Mouse (Mus musculus): ENCODE measurements at regions not wholly inside any gene's neighbourhood (a gene's known extent, or its start where the extent isn't known, plus 50 kb on each side); places are given as distances from the start of the nearest gene placed in this dataset.
"Not testable (repeated sequence)": the region's sequence is repeated elsewhere in the genome, so short reads cannot be mapped to it uniquely, and the experiment has no call there.

DNA sequence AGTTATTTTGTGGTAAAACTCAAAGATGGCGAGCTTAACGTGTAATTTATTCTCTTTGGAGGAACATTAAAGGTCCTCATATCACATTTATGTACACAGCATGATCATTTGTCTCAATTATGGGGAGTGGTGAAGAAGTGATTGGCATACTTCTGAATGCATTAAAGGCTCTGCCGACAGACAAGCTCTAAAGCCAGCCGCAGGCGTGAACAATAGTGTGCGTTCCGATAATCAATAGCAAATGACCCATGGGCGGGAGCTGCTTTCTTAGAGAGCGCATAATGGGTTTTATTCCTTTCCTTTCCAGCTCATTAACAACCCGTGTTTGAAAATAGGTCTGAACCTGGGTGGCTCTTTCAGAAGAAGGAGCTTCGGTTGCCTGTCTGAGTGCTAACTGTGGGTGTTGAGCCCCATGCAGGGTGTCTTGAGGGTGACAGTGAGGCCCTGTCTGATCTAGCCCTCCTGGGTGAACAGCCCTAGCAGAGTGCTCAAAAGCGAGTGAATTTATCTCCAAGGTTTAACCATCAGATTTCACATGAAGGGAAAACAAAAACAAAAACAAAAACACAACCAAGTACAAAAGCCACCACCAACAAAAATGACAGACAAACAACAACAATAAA lies 210.5 kb downstream of the Zfp619 start:
- DNase-seq (ENCODE audit: low read depth) = no peak

DNA sequence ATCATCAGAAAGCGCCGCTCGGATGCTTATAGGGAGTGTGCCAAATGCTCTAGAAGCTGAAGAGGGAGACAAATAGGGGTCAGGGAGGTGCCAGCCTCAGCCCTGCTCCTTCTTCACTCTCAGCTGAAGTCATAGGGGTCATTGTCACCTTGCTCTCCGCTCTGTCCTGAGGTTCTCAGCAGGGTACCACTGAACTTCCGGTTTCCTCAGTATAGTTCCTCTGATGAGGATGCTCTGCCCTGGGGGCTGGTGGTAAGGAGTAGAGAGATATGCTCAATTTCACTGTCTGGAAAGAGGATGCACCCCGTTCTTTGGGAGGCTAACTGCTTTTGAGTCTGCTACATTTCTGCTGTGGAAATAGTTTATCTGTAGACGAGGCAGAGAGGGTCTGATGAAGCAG lies 211.4 kb downstream of the Zfp619 start:
- no peak for DNase-seq (ENCODE audit: low read depth)

DNA sequence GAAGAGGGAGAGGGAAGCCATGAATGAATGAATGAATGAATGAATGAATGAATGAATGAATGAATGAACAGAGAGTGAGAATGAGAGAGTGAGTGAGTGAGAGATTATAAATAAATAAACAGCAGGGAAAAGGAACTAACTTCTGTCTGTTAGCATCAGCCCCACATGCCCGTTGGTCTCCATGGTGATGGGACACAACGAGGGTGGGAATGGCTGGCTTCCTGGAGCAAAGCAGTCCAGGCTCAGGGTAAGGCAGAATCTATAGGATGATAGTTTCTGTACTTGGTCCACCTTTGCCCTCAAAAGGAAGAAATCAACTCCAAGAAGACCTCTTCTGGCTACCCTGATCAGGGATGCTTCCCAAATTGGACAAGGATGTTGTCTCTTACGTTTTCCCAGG lies 212.2 kb downstream of the Zfp619 start:
- no peak for DNase-seq (ENCODE audit: low read depth)

DNA sequence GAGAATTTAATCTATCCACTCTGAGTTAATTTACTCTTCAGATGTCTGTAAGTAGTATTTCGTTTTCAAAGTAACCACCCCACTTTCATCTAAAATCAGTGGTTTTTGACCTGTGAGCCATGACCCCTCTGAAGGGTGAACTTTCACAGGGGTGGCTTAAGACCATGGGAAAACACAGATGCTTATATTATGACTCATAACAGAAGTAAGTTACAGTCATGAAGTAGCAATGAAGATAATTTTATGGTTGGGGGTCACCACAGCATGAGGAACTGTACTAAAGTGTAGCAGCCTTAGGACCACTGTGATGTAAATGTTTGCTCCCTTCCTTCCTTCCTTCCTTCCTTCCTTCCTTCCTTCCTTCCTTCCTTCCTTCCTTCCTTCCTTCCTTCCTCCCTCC lies 215.2 kb downstream of the Zfp619 start:
- DNase-seq (ENCODE audit: low read depth) = no peak

DNA sequence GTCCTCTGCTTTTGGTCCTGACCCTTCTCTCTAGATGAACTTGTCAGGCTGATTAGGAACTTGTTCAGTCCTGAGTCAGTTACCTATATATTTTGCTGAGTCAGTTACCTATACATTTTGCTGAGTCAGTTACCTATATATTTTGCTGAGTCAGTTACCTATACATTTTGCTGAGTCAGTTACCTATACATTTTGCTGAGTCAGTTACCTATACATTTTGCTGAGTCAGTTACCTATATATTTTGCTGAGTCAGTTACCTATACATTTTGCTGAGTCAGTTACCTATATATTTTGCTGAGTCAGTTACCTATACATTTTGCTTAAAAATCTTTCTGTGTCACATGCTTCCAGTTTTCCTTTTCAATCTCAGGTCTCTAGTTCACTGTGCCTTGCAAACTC lies 230.8 kb downstream of the Zfp619 start:
- DNase-seq (ENCODE audit: low read depth) = not testable (repeated sequence)

DNA sequence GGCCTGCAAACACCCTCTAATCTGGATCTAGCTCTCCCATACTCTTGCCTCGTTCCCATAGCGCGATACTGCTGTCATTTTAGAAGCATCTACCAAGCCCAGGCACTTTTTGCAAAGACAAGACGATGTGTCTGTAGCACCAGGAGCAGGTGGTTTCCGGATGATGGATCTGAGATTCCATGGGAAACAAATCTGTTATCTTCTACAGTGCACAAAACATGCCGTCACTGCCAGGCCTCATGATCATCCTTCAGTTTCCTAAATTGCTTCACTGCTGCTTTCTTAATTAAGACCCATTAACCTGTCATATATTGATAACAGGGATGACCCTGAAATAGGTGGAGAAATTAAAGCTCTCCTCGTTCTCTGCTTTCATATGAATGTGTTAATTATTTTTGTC lies 232.9 kb downstream of the Zfp619 start:
- DNase-seq (ENCODE audit: low read depth) = no peak

DNA sequence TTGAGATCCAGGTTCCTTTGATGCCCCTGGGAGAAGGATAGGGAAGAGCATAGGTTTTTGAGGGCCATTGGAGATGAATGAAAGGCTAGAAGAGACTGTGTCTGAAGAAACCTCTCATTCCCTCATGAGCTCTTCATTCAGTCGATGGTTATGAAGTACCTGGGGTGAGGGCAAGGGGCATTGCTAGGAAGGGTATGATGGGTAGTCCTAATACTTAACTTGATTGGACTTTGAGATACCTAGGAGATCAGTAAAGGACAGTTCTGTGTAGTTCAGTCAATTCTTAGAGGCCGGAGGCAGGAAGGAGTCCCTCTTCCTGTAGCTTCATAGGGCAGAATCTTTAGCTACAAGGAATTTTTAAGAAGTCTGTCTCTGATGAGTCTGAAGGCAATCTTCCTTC lies 246.8 kb downstream of the Zfp619 start:
- DNase-seq (ENCODE audit: low read depth) = no peak

DNA sequence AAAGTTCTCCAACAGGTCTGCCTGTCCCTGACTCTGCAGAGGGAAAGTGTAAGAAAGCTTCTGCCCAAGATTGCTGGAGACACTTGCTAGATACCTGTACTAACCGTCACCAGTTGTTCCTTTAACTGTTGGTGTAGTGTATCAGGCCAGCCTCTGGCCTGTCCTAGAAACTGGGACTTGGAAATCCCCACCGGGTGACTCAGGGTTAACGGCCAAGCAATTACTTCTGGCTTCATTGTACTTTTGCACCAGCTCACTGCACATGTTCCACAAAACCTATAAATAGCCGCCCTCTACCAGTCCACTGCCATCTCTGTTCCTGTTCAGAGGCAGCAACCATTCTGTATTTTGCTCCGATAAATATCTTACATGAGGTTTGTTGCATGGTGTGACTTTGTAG lies 247.5 kb downstream of the Zfp619 start:
- no peak for DNase-seq (ENCODE audit: low read depth)

DNA sequence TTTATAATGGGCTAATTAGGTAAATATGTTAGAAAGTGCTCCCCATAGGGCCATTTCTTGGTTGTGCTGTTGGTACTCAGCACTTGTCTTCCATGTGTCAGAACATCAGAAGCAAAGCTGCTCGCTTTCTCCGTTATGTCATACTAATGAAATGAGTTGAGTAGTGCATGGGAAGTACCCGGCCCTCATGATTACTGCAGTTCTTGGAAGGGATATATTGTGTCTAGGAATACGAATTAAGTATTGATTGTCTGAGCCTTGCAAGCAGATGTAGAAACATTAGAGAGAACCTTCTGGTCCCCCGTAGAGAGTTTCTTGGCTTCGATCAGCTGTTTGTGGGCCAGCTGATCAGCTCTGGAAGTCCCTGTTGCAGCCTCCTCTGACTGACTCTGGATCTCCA lies 255.7 kb downstream of the Zfp619 start:
- DNase-seq (ENCODE audit: low read depth) = no peak

DNA sequence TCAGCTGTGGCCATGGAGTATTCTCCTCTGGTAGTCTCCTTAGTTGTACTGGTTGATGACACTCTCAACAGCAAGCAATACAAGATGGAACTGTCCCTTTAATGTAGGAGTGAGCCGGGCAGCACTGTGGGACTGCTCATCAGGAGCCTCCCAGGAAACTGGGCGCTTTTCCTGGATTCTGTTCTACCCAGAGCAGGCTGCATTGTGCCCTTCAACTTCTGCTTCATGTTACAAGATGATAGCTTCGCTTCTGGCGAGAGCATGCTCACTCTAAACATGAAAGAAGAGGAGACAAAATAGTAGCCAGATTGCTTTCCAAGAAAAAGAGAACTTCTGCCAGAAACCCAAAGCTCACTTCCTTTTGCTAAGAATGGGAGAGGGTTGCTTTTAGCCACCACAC lies 271.8 kb downstream of the Zfp619 start:
- DNase-seq (ENCODE audit: low read depth) = no peak

DNA sequence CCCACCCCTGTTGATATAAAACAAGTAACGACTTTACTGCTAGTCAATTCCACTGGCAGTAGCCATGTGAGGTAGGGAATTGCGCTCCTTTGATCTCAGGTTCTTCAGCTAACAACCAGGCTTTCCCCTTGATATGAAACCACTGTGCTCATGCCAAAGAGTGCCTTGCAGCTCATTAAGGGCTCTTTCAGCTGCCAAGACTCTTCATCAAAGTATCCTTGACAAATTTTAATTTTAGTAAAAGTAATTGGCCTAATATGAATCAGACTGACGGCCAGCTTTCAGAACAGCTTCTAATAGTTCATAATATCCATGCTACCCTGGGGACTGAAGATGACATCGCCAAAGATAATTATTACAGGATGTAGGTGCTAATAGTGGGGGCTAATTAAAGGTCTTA lies 272.3 kb downstream of the Zfp619 start:
- no peak for DNase-seq (ENCODE audit: low read depth)

DNA sequence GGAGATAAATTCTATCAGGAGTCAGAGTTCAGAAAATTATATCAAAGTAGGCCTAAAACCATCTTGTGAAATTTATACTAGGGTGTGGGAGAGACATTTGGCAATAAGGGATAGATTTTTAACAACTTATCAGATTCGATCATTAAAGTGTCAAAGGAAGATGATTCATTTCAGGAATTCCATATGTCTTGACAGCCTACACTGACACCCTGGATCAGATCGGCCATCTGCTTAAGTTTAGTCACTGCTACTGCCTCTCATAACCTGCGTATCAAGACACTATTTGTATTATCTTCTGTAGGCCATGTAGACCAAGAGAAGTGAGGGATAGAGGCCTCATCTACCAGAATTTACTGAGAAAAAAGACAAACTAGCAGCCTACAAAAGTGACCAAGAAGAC lies 277.2 kb downstream of the Zfp619 start:
- DNase-seq (ENCODE audit: low read depth) = no peak

DNA sequence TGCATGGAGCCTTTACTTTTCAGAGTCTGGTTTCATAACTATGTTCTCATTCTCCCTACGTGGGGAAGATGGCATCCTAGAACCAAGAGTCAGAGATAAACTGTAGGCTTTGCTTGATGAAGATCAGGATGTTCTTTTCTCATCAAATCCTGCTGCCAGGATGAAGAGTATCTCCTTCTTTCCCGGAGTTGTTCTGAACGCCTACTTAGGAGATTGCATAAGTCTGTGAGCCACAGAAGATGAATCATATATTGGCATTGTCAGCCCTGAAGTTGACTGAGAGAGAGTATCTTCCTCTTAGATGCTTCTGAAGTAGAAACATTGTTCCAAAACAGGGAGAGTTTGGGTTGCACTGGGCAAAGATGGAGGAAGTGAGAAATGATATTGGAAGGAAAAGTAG lies 286.7 kb downstream of the Zfp619 start:
- DNase-seq (ENCODE audit: low read depth) = no peak

DNA sequence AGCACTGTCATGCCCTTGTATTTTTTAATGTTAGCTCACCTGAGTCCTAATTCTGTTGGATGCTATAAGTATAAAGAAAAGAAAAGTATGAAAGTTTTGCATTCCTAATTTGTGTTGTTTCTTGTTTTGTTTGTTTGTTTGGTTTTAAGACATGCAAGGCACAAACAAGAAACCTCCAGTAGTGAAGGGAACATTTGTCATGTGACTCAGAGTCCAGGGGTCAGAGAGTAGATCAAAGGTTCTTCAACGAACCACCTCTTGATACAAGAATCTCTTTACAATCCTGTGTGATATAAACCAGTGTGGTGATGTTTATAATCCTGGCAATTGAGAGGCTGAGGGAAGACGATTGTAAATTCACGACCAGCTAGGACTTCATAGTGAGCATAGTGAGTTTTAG lies 300.5 kb downstream of the Zfp619 start:
- DNase-seq (ENCODE audit: low read depth) = no peak

DNA sequence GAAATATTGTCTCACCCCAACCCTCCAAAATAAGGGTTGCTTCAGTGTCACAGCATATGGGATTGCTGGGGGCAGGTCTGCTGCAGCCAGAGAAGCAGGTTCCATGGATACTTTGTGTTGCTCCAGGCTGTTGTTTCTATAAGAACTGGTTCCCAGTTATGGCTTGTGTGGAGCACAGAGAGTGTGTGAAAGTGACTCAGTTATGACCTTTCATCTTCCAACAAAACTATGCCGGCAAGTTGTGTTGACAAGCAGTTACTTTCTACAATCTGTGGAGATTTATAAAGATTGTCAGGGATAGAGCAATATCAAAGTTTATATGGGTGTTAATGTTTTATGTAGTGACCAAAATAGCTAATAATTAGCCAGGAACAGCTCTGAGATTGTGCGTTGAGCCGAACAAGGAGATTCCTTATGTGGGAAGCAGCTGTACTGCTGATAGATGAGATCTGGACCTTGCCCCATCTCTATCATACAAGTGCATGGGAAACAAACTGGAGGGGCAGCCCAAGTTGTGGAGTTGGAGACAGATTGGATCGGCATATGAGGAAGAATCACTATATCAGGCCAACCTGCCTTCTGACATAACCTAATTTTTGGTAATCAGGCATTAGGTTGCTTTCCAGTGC lies 305.1 kb downstream of the Zfp619 start:
- DNase-seq (ENCODE audit: low read depth) = no peak

DNA sequence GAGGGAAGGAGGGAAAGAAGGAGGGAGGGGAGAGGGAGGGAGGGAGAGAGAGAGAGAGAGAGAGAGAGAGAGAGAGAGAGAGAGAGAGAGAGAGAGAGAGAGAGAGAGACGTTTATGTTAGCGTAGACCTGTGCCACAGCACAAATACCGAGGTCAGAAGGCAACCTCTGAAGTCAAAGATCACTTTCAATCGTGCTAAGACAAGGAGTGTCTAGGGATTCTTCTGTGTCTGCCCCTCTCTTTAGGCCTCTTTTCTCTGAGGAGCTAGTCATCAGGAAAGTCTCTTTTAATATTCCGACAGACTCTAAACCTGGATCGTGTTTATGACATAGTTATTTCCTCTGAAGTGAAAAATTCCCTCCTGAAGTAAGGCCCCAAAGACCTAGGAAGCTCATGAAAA lies 310.8 kb downstream of the Zfp619 start:
- DNase-seq (ENCODE audit: low read depth) = no peak

DNA sequence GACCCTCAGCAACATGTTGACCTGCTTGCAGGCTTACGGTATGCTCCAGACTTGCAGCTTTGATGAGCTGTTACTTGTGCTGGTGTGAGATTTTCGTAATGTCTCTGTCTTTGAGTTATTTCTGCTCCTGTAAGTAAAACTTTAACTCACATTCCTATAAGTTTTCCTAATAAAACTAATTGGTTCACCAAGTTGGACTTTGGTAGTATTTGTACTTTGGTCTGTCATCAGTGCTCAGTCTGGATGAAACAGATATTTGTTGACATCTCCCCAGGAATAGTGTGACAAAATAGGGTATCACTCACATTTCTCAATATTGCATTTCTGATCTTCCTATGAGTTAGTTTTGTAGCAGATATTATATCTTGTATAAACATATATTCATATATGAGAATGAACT lies 313.3 kb downstream of the Zfp619 start:
- no peak for DNase-seq (ENCODE audit: low read depth)

DNA sequence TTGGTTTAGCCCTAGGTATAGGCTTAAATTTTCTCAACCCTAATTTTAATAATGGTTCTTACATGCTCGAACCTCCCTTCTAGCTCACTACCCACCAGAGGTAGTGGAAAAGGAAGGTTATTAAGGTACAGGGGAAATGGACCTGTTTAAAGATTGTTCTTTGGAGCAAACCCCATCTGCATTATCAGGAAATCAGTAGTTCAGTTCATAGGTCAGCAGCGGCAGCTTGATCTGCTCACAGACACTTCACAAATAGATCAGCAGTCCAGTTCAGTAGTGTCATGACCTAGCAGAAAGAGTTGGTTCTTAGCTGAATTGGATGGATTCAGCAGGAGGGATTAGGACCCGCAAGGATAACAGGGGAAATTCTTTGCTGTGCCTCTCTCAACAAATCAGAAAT lies 324.4 kb downstream of the Zfp619 start:
- DNase-seq (ENCODE audit: low read depth) = no peak

DNA sequence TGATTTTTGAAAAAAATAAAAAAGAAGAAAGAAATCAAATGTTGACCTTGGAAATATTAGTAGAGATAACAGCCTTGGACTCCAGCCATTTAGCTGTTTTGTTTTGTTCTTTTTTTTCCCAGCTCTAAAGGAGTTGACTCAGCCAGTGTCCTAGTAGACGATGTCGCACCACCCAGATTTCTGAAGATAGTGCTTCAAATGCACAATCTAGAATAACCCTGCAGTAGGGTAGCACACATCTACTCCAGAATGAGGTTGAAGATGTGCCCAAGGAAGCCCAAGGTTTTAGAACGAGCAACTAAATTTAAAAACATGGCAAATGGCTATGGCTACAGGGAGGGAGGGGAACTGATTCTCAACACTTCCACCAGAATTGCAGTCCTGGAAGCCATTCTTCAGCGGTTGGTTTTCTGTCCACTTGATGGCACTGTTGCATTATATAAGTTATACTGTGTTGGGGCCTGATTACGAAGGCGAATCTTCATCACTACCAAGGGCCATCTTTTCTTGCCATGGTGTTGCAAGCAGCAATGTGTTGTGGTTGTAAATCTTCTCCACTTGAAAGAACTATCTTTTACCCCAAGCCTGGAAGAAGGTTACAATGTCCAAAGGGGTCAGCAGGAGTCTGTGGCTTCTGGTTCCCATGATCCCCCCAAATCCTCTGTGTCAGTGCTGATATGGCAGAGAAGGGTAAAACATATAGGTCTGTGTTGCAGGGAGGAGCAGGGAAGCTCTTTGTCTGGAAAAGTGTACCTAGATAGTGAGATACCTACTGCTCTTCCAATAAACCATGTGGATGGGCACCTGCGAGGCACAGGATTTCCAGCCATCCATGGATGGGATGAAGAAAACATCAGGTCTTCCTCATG lies 330.6 kb downstream of the Zfp619 start:
- peak; percentile 23 for DNase-seq (ENCODE audit: low read depth)

DNA sequence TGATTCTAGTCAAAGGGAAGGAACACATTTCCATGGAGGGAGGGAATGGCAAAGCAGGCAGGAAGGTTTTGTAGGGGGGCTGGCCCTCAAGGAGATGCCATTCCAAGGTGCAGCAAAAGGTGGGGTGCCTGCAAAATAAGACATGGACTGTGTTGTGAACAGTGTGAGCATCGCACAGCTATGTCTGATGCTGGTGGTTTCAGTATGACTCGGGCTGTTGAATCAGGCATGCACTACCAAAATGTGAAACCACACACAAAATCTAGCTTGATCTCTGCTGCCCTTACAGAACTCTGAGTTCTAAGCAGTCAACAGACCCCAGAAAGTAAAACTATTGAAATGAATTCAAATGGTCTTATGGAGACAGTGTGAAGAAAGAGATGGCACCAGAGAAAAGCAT lies 339.7 kb downstream of the Zfp619 start:
- DNase-seq (ENCODE audit: low read depth) = no peak

DNA sequence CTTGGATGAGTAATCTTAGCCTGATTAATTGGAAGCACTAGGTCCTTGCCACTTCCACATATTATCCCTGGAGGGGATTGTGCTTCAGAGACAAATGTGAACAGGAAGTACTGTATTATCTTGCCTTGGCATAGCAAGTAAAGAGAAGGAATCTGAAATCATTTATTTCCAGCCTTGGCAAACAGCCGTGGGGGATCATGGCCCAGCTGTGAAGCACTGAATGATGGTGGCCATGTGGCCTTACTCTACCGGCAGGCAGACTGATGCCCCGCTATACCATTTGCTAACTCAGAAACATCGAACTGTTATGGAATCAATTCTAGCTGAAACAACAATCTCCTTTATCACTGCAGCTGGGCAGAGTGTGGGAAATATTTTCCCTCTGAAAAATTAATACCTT lies 345.3 kb downstream of the Zfp619 start:
- no peak for DNase-seq (ENCODE audit: low read depth)

DNA sequence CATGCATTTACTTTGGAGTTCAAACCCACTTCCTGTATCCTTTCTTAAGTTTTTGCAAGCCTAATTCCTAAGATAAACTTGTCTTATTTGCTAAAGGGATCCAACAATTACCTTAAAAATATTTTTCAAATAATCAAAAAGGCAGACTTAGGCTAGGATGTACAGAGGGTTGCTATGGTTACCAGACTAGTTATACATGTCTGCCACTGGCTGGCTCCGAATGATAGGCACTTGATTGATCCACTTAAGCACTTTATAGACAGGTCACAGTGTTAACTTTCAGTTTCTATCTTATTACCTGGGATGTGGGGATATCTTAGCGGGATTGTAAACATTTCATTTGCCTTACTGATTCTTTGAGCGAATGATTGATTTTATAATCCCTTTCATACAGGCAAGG lies 346.6 kb downstream of the Zfp619 start:
- no peak for DNase-seq (ENCODE audit: low read depth)

DNA sequence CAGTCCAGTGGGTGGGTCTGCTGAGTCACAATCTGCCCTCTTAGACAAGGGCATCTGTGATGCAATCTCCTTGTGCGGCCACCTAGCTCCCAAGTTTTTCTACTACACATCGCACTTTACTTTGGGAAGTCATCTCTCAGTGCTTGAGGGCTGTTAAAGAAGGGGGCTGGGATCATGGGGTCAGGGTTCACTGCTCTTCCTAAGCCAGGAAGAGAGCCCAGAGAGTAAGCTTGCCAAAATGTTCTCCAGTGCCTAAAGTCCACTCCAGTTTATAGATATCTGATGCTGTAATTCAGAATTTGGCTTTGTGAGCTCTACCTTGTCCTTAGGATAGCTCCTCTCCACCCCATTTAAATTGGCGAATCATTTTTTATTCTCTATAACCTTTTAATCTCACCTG lies 347.2 kb downstream of the Zfp619 start:
- no peak for DNase-seq (ENCODE audit: low read depth)
